Mouse (Mus musculus): Measurements from ENCODE around the gene Bpifc.

Gene Bpifc

GRCm38 (mm10) chr10:85951765-85952443 lies 59.8 kb downstream of the Bpifc start:
- no peak for DNase-seq (ENCODE audit: low spot score)

GRCm38 (mm10) chr10:85948483-85949196 lies 63.1 kb downstream of the Bpifc start:
- DNase-seq (ENCODE audit: low spot score) = no peak

GRCm38 (mm10) chr10:85936280-85936965 lies 75.3 kb downstream of the Bpifc start:
- no peak for DNase-seq (ENCODE audit: low spot score)

GRCm38 (mm10) chr10:85929962-85930361 lies 81.7 kb downstream of the Bpifc start:
- no peak for DNase-seq (ENCODE audit: low spot score)

GRCm38 (mm10) chr10:85929208-85929591 lies 82.5 kb downstream of the Bpifc start:
- no peak for DNase-seq (ENCODE audit: low spot score)

- DNase-seq (ENCODE audit: low spot score) = peak; percentile 67
These were observed 83.0 kb downstream of the Bpifc start for GRCm38 (mm10) chr10:85928499-85929207.

GRCm38 (mm10) chr10:85927676-85928445 lies 83.8 kb downstream of the Bpifc start, which contains the start of gene Ascl4:
Gene Ascl4 (plus strand): TSS chr10:85927681.
- peak; percentile 6 for DNase-seq (ENCODE audit: low spot score)

- DNase-seq (ENCODE audit: low spot score) = peak; percentile 97
These were observed 95.0 kb downstream of the Bpifc start, which contains the start of gene Prdm4 for GRCm38 (mm10) chr10:85916498-85917309. Gene Prdm4 (minus strand): TSS chr10:85917142.

Measured in ovary, postnatal 36 days (tissue).